Mouse (Mus musculus): Measurements from ENCODE around the gene Ctnna2. TPM values are rescaled to one million over a fixed set of nuclear protein-coding genes. Genes with fewer than 3 reads are reported as not detected.

Ctnna2 gene
- polyA plus RNA-seq, 1 experiment from 2014 or later = 119 TPM

DNA sequence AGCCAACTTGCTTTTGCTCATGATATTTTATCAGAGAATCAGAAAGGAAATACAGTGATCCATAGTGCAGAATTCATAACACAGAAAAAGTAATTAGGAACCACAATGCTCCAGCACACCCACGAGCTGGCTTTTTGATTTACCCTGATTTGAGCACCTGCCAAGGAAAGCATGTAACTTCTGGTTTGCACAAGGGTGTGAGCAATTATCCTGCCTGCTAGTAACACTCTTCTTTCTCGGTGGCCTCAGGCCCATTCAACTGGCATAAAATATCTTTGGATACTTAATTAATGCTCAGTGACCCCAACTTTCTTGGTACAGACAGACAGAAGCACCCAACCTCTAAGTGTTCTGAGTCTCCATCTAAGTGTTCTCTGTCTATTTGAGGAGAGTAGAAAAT is 794.6 kb downstream of the Ctnna2 start:
- Histone ChIP-seq H3K9ac (ENCODE audit: low read depth, low read length) (no peak overlapping the region), H3K27me3 (replicated peaks; ENCODE audit: control insufficient read depth, insufficient read depth, low read length) (no peaks in the 10 kb centered on the region), H3K9me3 (ENCODE audit: control insufficient read depth, low read length) (no peaks in the 10 kb centered on the region), H3K4me3 (ENCODE audit: low read length) (no peak overlapping the region), H3K4me1 (ENCODE audit: control insufficient read depth, insufficient read depth, low read depth, low read length) (no peaks in the 10 kb centered on the region), H3K36me3 (ENCODE audit: control insufficient read depth, insufficient read depth, low read length) (no peaks in the 10 kb centered on the region), H3K4me2 (ENCODE audit: low read length) (no peak overlapping the region), H3K27ac (ENCODE audit: low read depth, low read length) (no peak overlapping the region)
- ATAC-seq = no peak
- 49% methylated on average over 2 of the region's 2 CpGs for WGBS

DNA sequence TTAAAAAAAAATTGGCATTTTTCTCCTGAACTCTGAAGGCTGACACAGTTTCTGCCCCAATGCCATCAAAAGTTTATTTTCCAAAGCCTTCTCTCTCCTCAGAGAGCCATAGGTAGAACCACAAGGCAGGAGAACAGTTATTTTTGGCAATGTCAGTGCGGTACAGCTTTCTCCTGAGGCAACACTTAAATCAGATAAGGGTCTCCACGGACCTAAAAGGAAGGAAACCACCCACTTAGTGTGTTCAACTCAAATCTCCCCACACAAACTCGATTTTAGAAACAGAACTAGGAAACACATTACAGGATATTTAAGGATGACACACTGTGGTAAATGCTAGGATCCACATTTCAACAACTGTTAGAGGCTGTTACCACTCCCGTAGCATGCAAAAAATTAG is 803.7 kb downstream of the Ctnna2 start:
- H3K27ac ChIP-seq (ENCODE audit: low read depth, low read length) = no peak overlapping the region
- no peak for ATAC-seq
- no peaks in the 10 kb centered on the region for H3K9me3 ChIP-seq (ENCODE audit: control insufficient read depth, low read length)
- no peak overlapping the region for H3K9ac ChIP-seq (ENCODE audit: low read depth, low read length)
- H3K4me3 ChIP-seq (ENCODE audit: low read length) = no peak overlapping the region
- H3K4me2 ChIP-seq (ENCODE audit: low read length) = no peak overlapping the region
- H3K36me3 ChIP-seq (ENCODE audit: control insufficient read depth, insufficient read depth, low read length) = no peaks in the 10 kb centered on the region
- H3K27me3 ChIP-seq (replicated peaks; ENCODE audit: control insufficient read depth, insufficient read depth, low read length) = no peaks in the 10 kb centered on the region
- WGBS = 70% methylated on average over 4 of the region's 4 CpGs
- no peaks in the 10 kb centered on the region for H3K4me1 ChIP-seq (ENCODE audit: control insufficient read depth, insufficient read depth, low read depth, low read length)

DNA sequence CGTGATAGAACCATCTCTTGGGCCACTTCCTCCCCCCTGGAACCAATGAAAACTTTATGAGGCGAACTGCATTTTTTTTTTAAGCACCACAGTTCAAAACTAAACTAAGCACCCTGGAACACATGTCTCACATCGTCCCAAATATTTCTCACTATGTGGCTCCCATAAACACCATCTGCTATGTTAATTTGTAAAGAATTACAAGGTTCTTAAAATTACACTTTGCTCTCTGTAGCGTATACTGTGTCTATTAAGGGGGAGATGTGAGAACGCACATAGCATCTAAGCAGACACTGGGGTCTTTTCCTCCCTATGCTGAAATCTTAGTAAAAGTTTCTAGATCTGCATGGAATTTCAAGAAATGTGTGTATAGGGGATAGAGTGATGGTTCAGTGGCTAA is 822.5 kb downstream of the Ctnna2 start:
- Histone ChIP-seq H3K9me3 (ENCODE audit: control insufficient read depth, low read length) (no peaks in the 10 kb centered on the region), H3K4me3 (ENCODE audit: low read length) (no peak overlapping the region), H3K9ac (ENCODE audit: low read depth, low read length) (no peak overlapping the region), H3K27me3 (replicated peaks; ENCODE audit: control insufficient read depth, insufficient read depth, low read length) (no peaks in the 10 kb centered on the region), H3K27ac (ENCODE audit: low read depth, low read length) (no peak overlapping the region), H3K36me3 (ENCODE audit: control insufficient read depth, insufficient read depth, low read length) (no peaks in the 10 kb centered on the region), H3K4me2 (ENCODE audit: low read length) (no peak overlapping the region), H3K4me1 (ENCODE audit: control insufficient read depth, insufficient read depth, low read depth, low read length) (no peaks in the 10 kb centered on the region)
- WGBS = 75% methylated on average over 5 of the region's 5 CpGs
- ATAC-seq = no peak

DNA sequence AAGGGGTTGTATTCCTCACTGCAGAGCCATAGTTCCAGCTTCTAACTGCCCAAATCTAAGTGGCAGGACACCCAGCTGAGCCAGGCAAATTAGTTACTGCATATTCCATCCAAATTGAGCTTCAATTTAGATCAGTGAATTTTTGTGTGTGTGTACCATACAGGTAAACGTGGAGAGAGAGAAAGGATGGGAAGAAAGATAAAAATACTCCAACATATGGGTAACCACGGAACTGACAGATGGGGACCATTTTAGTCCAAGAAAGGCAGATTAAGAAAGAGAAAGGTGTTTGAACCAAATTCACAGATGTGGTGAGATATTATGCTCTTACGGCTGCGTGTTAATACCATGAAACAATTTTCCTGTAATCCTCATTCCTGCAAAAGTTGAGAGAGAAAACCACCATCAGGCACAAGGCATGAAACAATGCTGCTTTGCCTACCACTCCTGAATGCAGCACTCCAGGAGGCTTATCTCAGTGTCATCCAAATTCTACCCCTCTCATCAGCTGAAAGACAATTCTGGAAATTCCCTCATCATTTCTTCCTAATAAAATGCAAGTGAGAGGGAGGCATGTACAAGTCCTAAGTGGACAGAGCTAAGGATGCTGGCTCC is 840.1 kb downstream of the Ctnna2 start:
- no peaks in the 10 kb centered on the region for H3K9me3 ChIP-seq (ENCODE audit: control insufficient read depth, low read length)
- ATAC-seq = no peak
- no peak overlapping the region for H3K27ac ChIP-seq (ENCODE audit: low read depth, low read length)
- no peak overlapping the region for H3K4me2 ChIP-seq (ENCODE audit: low read length)
- WGBS = 77% methylated on average over 4 of the region's 4 CpGs
- no peak overlapping the region for H3K4me3 ChIP-seq (ENCODE audit: low read length)
- no peaks in the 10 kb centered on the region for H3K36me3 ChIP-seq (ENCODE audit: control insufficient read depth, insufficient read depth, low read length)
- H3K4me1 ChIP-seq (ENCODE audit: control insufficient read depth, insufficient read depth, low read depth, low read length) = no peaks in the 10 kb centered on the region
- H3K9ac ChIP-seq (ENCODE audit: low read depth, low read length) = no peak overlapping the region
- no peaks in the 10 kb centered on the region for H3K27me3 ChIP-seq (replicated peaks; ENCODE audit: control insufficient read depth, insufficient read depth, low read length)

DNA sequence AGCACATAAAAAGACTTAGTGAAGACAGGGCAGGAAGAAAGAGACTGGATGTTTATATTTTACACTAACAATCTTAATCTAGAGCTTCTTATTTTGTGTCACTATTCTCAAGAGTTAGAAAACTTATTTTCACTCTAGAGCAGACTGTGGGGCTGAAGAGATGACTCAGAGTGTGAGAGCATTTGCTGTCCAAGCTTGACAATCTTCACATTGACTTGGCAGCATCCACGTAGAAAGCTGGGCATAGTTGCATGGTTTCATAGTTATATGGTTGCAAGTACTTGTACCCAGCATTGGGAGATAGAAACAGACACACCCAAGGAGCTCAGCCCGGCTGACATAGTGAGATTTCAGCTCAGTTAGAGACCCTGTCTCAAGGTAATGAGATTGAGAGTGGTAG is 858.6 kb downstream of the Ctnna2 start:
- 88% methylated on average over 2 of the region's 2 CpGs for WGBS
- Histone ChIP-seq H3K4me1 (ENCODE audit: control insufficient read depth, insufficient read depth, low read depth, low read length) (no peaks in the 10 kb centered on the region), H3K27me3 (replicated peaks; ENCODE audit: control insufficient read depth, insufficient read depth, low read length) (no peaks in the 10 kb centered on the region), H3K4me3 (ENCODE audit: low read length) (no peak overlapping the region), H3K9me3 (ENCODE audit: control insufficient read depth, low read length) (no peaks in the 10 kb centered on the region), H3K27ac (ENCODE audit: low read depth, low read length) (no peak overlapping the region), H3K36me3 (ENCODE audit: control insufficient read depth, insufficient read depth, low read length) (no peaks in the 10 kb centered on the region), H3K4me2 (ENCODE audit: low read length) (no peak overlapping the region), H3K9ac (ENCODE audit: low read depth, low read length) (no peak overlapping the region)
- no peak for ATAC-seq

DNA sequence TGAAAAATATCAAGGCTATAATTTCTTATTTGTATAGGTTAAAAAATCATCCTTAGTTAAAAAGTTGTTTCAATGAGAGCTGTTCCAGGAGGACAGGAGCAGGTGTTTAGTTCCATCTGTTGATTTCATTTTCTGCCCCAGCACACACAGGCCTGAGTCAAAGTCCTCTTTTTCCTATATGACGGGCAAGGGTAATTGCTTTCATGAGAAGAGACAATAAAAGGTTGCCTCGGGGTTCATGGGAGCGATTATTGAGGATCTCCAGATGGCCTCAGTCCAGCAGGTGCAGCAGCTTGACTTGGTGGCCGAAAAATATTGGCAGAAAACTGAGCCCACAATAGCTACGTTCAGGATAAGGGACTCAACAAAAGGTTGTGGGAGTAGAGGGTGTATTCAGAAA is 859.0 kb downstream of the Ctnna2 start:
- 0 out of 2 replicates have a peak, but pooled peaks have one; percentile 42 for ATAC-seq
- no peaks in the 10 kb centered on the region for H3K9me3 ChIP-seq (ENCODE audit: control insufficient read depth, low read length)
- no peaks in the 10 kb centered on the region for H3K27me3 ChIP-seq (replicated peaks; ENCODE audit: control insufficient read depth, insufficient read depth, low read length)
- no peak overlapping the region for H3K4me3 ChIP-seq (ENCODE audit: low read length)
- H3K4me2 ChIP-seq (ENCODE audit: low read length) = no peak overlapping the region
- H3K27ac ChIP-seq (ENCODE audit: low read depth, low read length) = no peak overlapping the region
- no peak overlapping the region for H3K9ac ChIP-seq (ENCODE audit: low read depth, low read length)
- H3K36me3 ChIP-seq (ENCODE audit: control insufficient read depth, insufficient read depth, low read length) = no peaks in the 10 kb centered on the region
- WGBS = 29% methylated on average over 5 of the region's 5 CpGs
- no peaks in the 10 kb centered on the region for H3K4me1 ChIP-seq (ENCODE audit: control insufficient read depth, insufficient read depth, low read depth, low read length)

DNA sequence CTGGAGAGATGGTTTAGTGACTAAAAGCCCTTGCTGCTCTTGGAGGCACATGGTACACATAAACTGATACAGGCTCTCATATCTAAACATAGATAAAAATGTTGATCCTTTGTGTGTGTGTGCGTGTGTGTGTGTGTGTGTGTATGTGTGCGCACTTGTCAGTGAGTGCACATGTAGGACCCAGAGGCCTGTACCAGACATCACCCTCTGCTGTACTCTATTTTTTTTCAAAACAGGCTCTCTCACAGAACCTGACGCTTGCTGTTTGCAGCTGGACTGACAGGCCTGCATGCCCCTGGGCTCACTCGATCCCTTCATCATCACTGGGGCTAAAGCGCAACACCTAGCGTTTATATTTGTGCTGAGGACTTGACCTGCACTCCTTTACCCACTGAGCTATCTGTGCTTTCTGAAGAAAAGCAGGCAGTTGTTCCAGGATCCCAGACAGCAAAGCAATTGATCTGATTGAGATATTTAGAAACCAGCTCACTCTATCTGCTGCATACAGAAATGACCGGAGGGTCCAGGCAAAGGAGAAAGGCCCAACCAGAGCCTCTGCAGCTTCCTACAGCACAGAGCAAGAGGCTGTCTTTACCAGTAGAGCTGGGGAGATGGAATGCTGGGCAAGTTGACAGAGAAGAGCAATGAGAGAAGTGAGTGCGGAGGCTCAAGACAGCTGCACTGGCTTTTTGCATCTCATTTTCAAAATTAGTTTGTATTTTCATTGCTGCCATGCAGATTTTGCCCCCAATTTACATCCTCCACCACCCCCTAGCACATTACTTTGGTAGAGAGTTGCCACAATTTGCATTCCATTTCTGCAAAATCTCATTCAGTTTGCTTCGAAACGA is 870.2 kb downstream of the Ctnna2 start:
- H3K4me2 ChIP-seq (ENCODE audit: low read length) = no peak overlapping the region
- WGBS = 81% methylated on average over 10 of the region's 10 CpGs
- no peaks in the 10 kb centered on the region for H3K36me3 ChIP-seq (ENCODE audit: control insufficient read depth, insufficient read depth, low read length)
- H3K9ac ChIP-seq (ENCODE audit: low read depth, low read length) = no peak overlapping the region
- no peak overlapping the region for H3K4me3 ChIP-seq (ENCODE audit: low read length)
- no peak overlapping the region; the same call in 1 of the 2 replicates for H3K27ac ChIP-seq (ENCODE audit: low read depth, low read length)
- H3K4me1 ChIP-seq (ENCODE audit: control insufficient read depth, insufficient read depth, low read depth, low read length) = no peaks in the 10 kb centered on the region
- no peak for ATAC-seq
- H3K9me3 ChIP-seq (ENCODE audit: control insufficient read depth, low read length) = no peaks in the 10 kb centered on the region
- no peaks in the 10 kb centered on the region for H3K27me3 ChIP-seq (replicated peaks; ENCODE audit: control insufficient read depth, insufficient read depth, low read length)

DNA sequence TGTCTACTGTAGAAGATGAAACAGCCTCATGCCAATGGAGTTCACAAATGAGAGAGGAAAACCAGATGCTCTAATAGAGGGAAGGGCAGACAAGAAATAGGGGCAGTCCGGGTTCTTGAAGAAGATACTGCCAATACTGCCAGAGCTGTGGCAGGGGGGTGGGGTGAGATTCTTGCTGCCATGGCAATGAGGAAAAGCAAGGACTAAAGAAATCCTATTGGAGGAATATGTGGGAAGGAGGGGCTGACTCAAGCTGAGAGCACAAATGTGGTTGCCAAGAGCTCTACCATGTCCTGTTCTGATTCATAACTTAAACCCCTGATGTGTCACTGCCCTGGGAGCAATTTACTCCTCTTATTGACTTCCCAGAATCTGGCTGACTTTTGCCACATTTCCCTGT is 878.5 kb downstream of the Ctnna2 start:
- H3K9ac ChIP-seq (ENCODE audit: low read depth, low read length) = no peak overlapping the region
- H3K4me2 ChIP-seq (ENCODE audit: low read length) = no peak overlapping the region
- H3K4me3 ChIP-seq (ENCODE audit: low read length) = no peak overlapping the region
- peak; percentile 50; the same call in 1 of the 2 replicates for ATAC-seq
- H3K36me3 ChIP-seq (ENCODE audit: control insufficient read depth, insufficient read depth, low read length) = no peaks in the 10 kb centered on the region
- no peaks in the 10 kb centered on the region for H3K4me1 ChIP-seq (ENCODE audit: control insufficient read depth, insufficient read depth, low read depth, low read length)
- no peaks in the 10 kb centered on the region for H3K27me3 ChIP-seq (replicated peaks; ENCODE audit: control insufficient read depth, insufficient read depth, low read length)
- H3K9me3 ChIP-seq (ENCODE audit: control insufficient read depth, low read length) = no peaks in the 10 kb centered on the region
- no peak overlapping the region for H3K27ac ChIP-seq (ENCODE audit: low read depth, low read length)
- 20% methylated on average over 1 of the region's 1 CpGs for WGBS

DNA sequence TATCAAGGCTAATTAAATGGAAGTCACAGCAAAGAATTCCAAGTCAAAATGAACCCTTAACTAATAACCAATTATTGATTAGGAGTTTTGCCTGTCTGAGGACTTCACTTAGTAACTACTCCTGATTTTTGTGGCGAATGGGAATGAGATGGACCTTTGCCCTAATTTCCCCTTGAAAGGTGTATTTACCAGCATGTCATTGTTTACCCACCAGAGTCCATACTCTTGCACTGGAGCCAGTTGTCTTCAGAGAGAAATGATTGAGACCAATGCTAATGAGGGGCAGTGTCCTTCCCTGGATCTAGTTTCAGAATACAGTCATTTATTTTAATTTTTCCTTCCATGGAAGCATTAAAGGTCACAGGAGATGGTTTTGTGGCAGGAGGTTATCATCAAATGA is 881.0 kb downstream of the Ctnna2 start:
- Histone ChIP-seq H3K27me3 (replicated peaks; ENCODE audit: control insufficient read depth, insufficient read depth, low read length) (no peaks in the 10 kb centered on the region), H3K4me2 (ENCODE audit: low read length) (no peak overlapping the region), H3K27ac (ENCODE audit: low read depth, low read length) (no peak overlapping the region), H3K9me3 (ENCODE audit: control insufficient read depth, low read length) (no peaks in the 10 kb centered on the region), H3K4me1 (ENCODE audit: control insufficient read depth, insufficient read depth, low read depth, low read length) (no peaks in the 10 kb centered on the region), H3K36me3 (ENCODE audit: control insufficient read depth, insufficient read depth, low read length) (no peaks in the 10 kb centered on the region), H3K4me3 (ENCODE audit: low read length) (no peak overlapping the region), H3K9ac (ENCODE audit: low read depth, low read length) (no peak overlapping the region)
- ATAC-seq = no peak
- WGBS = 96% methylated on average over 1 of the region's 1 CpGs

Data from hindbrain, embryonic 16.5 days (tissue).